Mouse (Mus musculus) megakaryocyte, embryonic 14.5 days (primary cell): ENCODE measurements around the gene Insl5.

Experiments used
- FLI1 ChIP-seq: IDR thresholded peaks from 2 replicates; pipeline ENCODE4 v1.6.1; 2012; ENCODE audit warnings: low read length, inconsistent platforms, mixed read lengths
- GATA1 ChIP-seq: IDR thresholded peaks from 3 replicates; pipeline ENCODE4 v1.6.1; 2012; ENCODE audit warnings: mixed read lengths, low read length, inconsistent platforms, borderline replicate concordance

- TF ChIP-seq GATA1 (no peak), FLI1 (no peak)
These were observed 12.6 kb upstream of the Insl5 start for GRCm38 (mm10) chr4:103039103-103039837.
